Mouse (Mus musculus) gastrocnemius, postnatal 36 days (tissue): Measurements from ENCODE around the gene Cand1. TPM values are rescaled to one million over a fixed set of nuclear protein-coding genes. Genes with fewer than 3 reads are reported as not detected.

ENCODE experiments used
- total RNA-seq, 2 experiments: library from RNA; stranded (reverse); gene quantifications; 2 replicates each; pipeline ENCODE4 v1.2.3; 2021

The Cand1 gene
- total RNA-seq, 2 experiments from 2014 or later = 13.8 to 17.9 TPM

Other genes starting within 250 kb of the Cand1 start
- gene Grip1, start 213.8 kb upstream of the Cand1 start, total RNA-seq = not detected